ENCODE assay signal across 8 mouse cellular contexts in the genomic region with DNA sequence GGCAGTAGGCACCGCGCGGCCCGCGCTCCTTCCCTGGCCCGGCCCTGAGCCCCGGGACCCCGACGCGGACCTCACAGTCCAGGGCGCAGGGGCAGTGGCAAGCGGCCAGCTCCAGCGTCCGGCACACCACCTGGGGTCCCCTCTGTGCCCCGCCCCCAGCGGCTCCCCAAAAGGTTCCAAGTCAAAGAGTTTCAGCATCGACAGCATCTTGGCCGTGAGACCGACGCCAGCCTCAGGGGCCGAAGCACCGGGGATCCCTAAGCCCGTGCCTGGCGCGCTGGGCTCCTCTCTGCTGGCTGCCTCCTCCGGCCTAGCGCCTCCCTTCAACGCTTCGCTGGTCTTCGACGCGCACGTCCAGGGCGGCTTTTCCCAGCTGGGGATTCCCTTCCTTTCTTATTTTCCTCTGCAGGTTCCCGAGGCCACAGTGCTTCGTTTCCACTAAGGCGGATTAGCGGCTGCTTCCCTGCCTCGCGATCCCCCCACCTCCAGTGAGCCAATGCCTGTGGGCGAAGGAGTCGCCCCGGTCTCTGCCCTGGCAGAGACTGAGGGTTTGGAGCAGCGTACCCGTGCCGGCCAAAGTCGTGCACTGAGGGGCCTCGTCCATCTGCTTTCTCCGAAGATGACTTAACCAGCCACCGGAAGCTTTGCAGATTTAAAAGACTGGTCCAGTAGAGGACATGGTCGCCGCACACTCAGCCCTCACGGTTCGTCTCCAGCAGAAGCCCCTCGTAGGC. TPM values are rescaled to one million over a fixed set of nuclear protein-coding genes. Genes with fewer than 3 reads are reported as not detected.
DNase-seq lines count a peak whose midpoint lies in the region; ATAC-seq and TF ChIP-seq lines count a peak whose summit lies in the region.

No protein-coding gene starts in this region.

- no peak for DNase-seq in heart, adult 2 months
- peak; percentile 35 for DNase-seq in heart, postnatal 4 days
- DNase-seq in midbrain, embryonic 10.5 days (ENCODE audit: low spot score): peak; percentile 54
- DNase-seq in layer of hippocampus, adult 9-11 months: no peak
- DNase-seq in right cerebral cortex, postnatal 36 days (ENCODE audit: low spot score in 2 of 2): no peak
- DNase-seq in left cerebral cortex, adult 11 months (ENCODE audit: low spot score): no peak

- WGBS in heart, embryonic 11.5 days (ENCODE audit: insufficient replicate concordance): 3% methylated on average over 54 of the region's 55 CpGs
- WGBS in heart, adult 2 months: 19% methylated on average over 55 of the region's 55 CpGs
- WGBS in midbrain, embryonic 10.5 days: 1% methylated on average over 55 of the region's 55 CpGs

- no peaks in the 10 kb centered on the region for H3K79me2 ChIP-seq in heart, adult 2 months (replicated peaks; ENCODE audit: control insufficient read depth, insufficient read depth, low read length)

- no peak for TF ChIP-seq POLR2A in heart, adult 2 months (IDR thresholded peaks at IDR 0.05; ENCODE audit: insufficient read depth, low read depth, low read length)

- H3K36me3 ChIP-seq in heart, embryonic 11.5 days (ENCODE audit: control insufficient read depth, insufficient read depth, low read length): no peaks in the 10 kb centered on the region
- H3K36me3 ChIP-seq in heart, adult 2 months (ENCODE audit: control insufficient read depth, insufficient read depth, low read length): no peaks in the 10 kb centered on the region
- no peaks in the 10 kb centered on the region for H3K36me3 ChIP-seq in midbrain, embryonic 10.5 days

- ATAC-seq in heart, embryonic 11.5 days (replicated peaks; ENCODE audit: insufficient number of reproducible peaks, low FRiP score, low TSS enrichment): no peak

- H3K27ac ChIP-seq in heart, embryonic 11.5 days (ENCODE audit: low read depth, low read length): no peak overlapping the region
- no peak overlapping the region for H3K27ac ChIP-seq in heart, adult 2 months
- no peak overlapping the region for H3K27ac ChIP-seq in brown adipose tissue, adult 24 weeks (replicated peaks; ENCODE audit: low read depth, low read length)
- H3K27ac ChIP-seq in midbrain, embryonic 10.5 days (replicated peaks): no peak overlapping the region

- H3K4me2 ChIP-seq in heart, embryonic 11.5 days: peak overlapping the region; percentile 59

- no peaks in the 10 kb centered on the region for H3K9me3 ChIP-seq in heart, embryonic 11.5 days (replicated peaks; ENCODE audit: control insufficient read depth, low read length)
- peaks cover 4% of the 10 kb centered on the region; the same call in 1 of the 2 replicates for H3K9me3 ChIP-seq in midbrain, embryonic 10.5 days (replicated peaks)

- H3K4me1 ChIP-seq in heart, embryonic 11.5 days (ENCODE audit: control insufficient read depth, insufficient read depth, low read length): peaks cover 34% of the 10 kb centered on the region
- H3K4me1 ChIP-seq in heart, adult 2 months (ENCODE audit: control insufficient read depth, insufficient read depth, low read length): no peaks in the 10 kb centered on the region
- H3K4me1 ChIP-seq in brown adipose tissue, adult 24 weeks (ENCODE audit: control insufficient read depth, insufficient read depth, insufficient read length, low read length): peaks cover 4% of the 10 kb centered on the region; the same call in 1 of the 2 replicates
- H3K4me1 ChIP-seq in midbrain, embryonic 10.5 days: peaks cover 38% of the 10 kb centered on the region

- peak overlapping the region; percentile 33 for H3K4me3 ChIP-seq in heart, embryonic 11.5 days (ENCODE audit: low read depth, low read length)
- H3K4me3 ChIP-seq in heart, adult 2 months: no peak overlapping the region
- peak overlapping the region; percentile 30; the same call in 1 of the 2 replicates for H3K4me3 ChIP-seq in brown adipose tissue, adult 24 weeks (ENCODE audit: insufficient read depth, low read depth, low read length)
- peak overlapping the region; percentile 29 for H3K4me3 ChIP-seq in midbrain, embryonic 10.5 days

- no peak for TF ChIP-seq CTCF in heart, adult 2 months (IDR thresholded peaks at IDR 0.05)

- intact Hi-C loops in heart, adult 2 months (cut with DNase I): loop anchor here (5.0 kb wide), 1 partner anchor 44 kb away; no protein-coding TSS in a partner anchor

- peaks cover 60% of the 10 kb centered on the region for H3K27me3 ChIP-seq in heart, embryonic 11.5 days (ENCODE audit: control insufficient read depth, insufficient read depth, low read length)
- peaks cover 13% of the 10 kb centered on the region for H3K27me3 ChIP-seq in heart, adult 2 months (ENCODE audit: control insufficient read depth, insufficient read depth, low read length)
- H3K27me3 ChIP-seq in midbrain, embryonic 10.5 days (ENCODE audit: low read depth, poor library complexity, severe bottlenecking): peaks cover 98% of the 10 kb centered on the region

- TF ChIP-seq EP300 in heart, adult 2 months (IDR thresholded peaks at IDR 0.05; ENCODE audit: insufficient read depth, low read depth, low read length): no peak

- H3K9ac ChIP-seq in heart, embryonic 11.5 days (ENCODE audit: low read depth, low read length): peak overlapping the region; percentile 61
- no peak overlapping the region for H3K9ac ChIP-seq in heart, adult 2 months (ENCODE audit: low read depth, low read length)

RNA-seq across cellular contexts. Expression of a gene that starts 1.0 kb away (rescaled TPM):
- 0.69 and 1.2 TPM in 2 replicates for polyA plus RNA-seq in heart, embryonic 11.5 days (2014; fragmentation: Nextera tagmentation; extraction: Ambion mirVana)
- total RNA-seq in heart, adult 2 months (2021): under 1 TPM; 0.07 to 0.08 TPM
- 0.08 and 0.09 TPM in 2 replicates for polyA plus RNA-seq in heart, adult 2 months (2012; rRNA removed)
- polyA plus RNA-seq in brown adipose tissue, adult 24 weeks (2012; ENCODE audit: insufficient read depth, insufficient read length, missing spikeins): not detected in 2 replicates
- total RNA-seq in heart, postnatal 4 days (2021): under 1 TPM; 0.56 to 0.60 TPM
- polyA plus RNA-seq in midbrain, embryonic 10.5 days (2016; fragmentation: Nextera tagmentation; extraction: Ambion mirVana): 1.1 TPM in 2 replicates

RNA-seq across cellular contexts. Expression of a gene that starts 12.7 kb away (rescaled TPM):
- 12.7 and 14.1 TPM in 2 replicates for polyA plus RNA-seq in heart, embryonic 11.5 days (2014; fragmentation: Nextera tagmentation; extraction: Ambion mirVana)
- total RNA-seq in heart, adult 2 months (2021): 1 to 10 TPM; 2.0 to 2.2 TPM
- 0.97 and 2.0 TPM in 2 replicates for polyA plus RNA-seq in heart, adult 2 months (2012; rRNA removed)
- polyA plus RNA-seq in brown adipose tissue, adult 24 weeks (2012; ENCODE audit: insufficient read depth, insufficient read length, missing spikeins): 0.36 TPM in 1 of 2 replicates, not detected in the other
- total RNA-seq in heart, postnatal 4 days (2021): 1 to 10 TPM; 8.7 to 8.9 TPM
- 5.1 and 6.1 TPM in 2 replicates for polyA plus RNA-seq in midbrain, embryonic 10.5 days (2016; fragmentation: Nextera tagmentation; extraction: Ambion mirVana)

RNA-seq across cellular contexts. Expression of a gene that starts 20.5 kb away (rescaled TPM):
- 45.1 and 46.2 TPM in 2 replicates for polyA plus RNA-seq in heart, embryonic 11.5 days (2014; fragmentation: Nextera tagmentation; extraction: Ambion mirVana)
- 10 to 100 TPM; 12.8 to 13.5 TPM for total RNA-seq in heart, adult 2 months (2021)
- 26.4 and 27.7 TPM in 2 replicates for polyA plus RNA-seq in heart, adult 2 months (2012; rRNA removed)
- 25.1 and 32.1 TPM in 2 replicates for polyA plus RNA-seq in brown adipose tissue, adult 24 weeks (2012; ENCODE audit: insufficient read depth, insufficient read length, missing spikeins)
- total RNA-seq in heart, postnatal 4 days (2021): 10 to 100 TPM; 14.5 to 15.3 TPM
- polyA plus RNA-seq in midbrain, embryonic 10.5 days (2016; fragmentation: Nextera tagmentation; extraction: Ambion mirVana): 66.3 and 66.8 TPM in 2 replicates

RNA-seq across cellular contexts. Expression of a gene that starts 44.5 kb away (rescaled TPM):
- polyA plus RNA-seq in heart, embryonic 11.5 days (2014; fragmentation: Nextera tagmentation; extraction: Ambion mirVana): 3.1 and 9.0 TPM in 2 replicates
- total RNA-seq in heart, adult 2 months (2021): under 1 TPM; 0.13 to 0.43 TPM
- 0.44 and 1.2 TPM in 2 replicates for polyA plus RNA-seq in heart, adult 2 months (2012; rRNA removed)
- polyA plus RNA-seq in brown adipose tissue, adult 24 weeks (2012; ENCODE audit: insufficient read depth, insufficient read length, missing spikeins): not detected in 2 replicates
- under 1 TPM; 0.43 to 0.50 TPM for total RNA-seq in heart, postnatal 4 days (2021)
- 0.17 and 1.1 TPM in 2 replicates for polyA plus RNA-seq in midbrain, embryonic 10.5 days (2016; fragmentation: Nextera tagmentation; extraction: Ambion mirVana)

Comparison
In these comparisons a context has a peak if more than half of its experiments do, and no peak if none do; other contexts are left out.
1. DNase-seq: peak in heart, postnatal 4 days (single experiment) and midbrain, embryonic 10.5 days (single experiment); none in heart, adult 2 months (0 of 2), layer of hippocampus, adult 9-11 months (single experiment), right cerebral cortex, postnatal 36 days (0 of 2) and left cerebral cortex, adult 11 months (single experiment).